Mouse (Mus musculus): ENCODE results near the gene Olig2. TPM values are rescaled to one million over a fixed set of nuclear protein-coding genes. Genes with fewer than 3 reads are reported as not detected.
A peak's percentile ranks its signal among the peaks of the same experiment; 100 is the strongest.

Olig2 gene
- polyA plus RNA-seq, 1 experiment from 2014 or later = 20.3 TPM

DNA sequence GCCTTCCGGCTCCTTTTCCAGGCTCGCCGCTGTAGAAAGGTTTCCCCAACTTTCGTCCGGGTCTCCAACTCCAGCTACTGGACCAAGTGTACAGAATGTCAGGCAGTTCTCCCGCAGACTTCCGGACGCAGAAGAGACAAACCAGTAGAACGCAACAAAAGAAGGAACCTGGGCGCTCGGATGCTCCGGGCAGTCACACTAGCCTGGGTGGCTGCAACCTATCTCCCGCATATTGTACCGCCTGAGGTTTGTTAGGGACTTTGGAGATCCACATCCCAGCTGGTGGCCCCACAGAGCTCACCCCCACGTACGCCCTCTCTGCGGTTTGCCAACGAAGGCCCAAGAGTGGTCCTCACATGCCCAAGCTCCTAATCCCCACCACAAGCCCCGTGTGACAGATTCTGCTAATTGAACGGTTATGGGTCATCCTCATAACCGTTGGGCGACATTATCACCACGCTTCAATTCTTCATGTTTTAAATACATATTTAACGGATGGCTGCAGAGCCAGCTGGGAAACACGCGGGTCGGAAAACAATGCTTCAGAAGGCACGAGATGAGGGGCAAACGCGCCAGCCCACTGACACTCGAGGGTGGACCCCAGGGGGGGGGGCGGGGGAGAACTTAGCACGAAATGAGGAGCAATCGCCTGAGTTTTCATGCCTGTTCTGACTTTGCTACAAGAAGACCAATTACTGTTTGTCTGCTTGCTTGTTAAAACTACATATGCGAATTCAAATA is 1.8 kb upstream of the Olig2 start:
- H3K4me1 ChIP-seq (replicated peaks; ENCODE audit: control insufficient read depth, insufficient read depth, low read length) = peaks cover 52% of the 10 kb centered on the region; the same call in 1 of the 2 replicates
- H3K4me3 ChIP-seq (ENCODE audit: low read depth, low read length) = peak overlapping the region; percentile 30
- WGBS = 1% methylated on average over 35 of the region's 35 CpGs
- no peak for ATAC-seq (replicated peaks; ENCODE audit: low FRiP score)
- DNase-seq (ENCODE audit: low spot score) = peak; percentile 63
- peak overlapping the region; percentile 60 for H3K9ac ChIP-seq (ENCODE audit: low read length)
- peaks cover 98% of the 10 kb centered on the region for H3K27me3 ChIP-seq (ENCODE audit: control insufficient read depth, insufficient read depth, low read length)
- H3K36me3 ChIP-seq (ENCODE audit: control insufficient read depth, insufficient read depth, low read length) = no peaks in the 10 kb centered on the region
- H3K27ac ChIP-seq (ENCODE audit: low read depth, low read length) = peak overlapping the region; percentile 53; the same call in 1 of the 2 replicates
- no peaks in the 10 kb centered on the region for H3K9me3 ChIP-seq (ENCODE audit: control insufficient read depth, low read length)
- peak overlapping the region; percentile 60 for H3K4me2 ChIP-seq (ENCODE audit: low read depth, low read length, severe bottlenecking)

DNA sequence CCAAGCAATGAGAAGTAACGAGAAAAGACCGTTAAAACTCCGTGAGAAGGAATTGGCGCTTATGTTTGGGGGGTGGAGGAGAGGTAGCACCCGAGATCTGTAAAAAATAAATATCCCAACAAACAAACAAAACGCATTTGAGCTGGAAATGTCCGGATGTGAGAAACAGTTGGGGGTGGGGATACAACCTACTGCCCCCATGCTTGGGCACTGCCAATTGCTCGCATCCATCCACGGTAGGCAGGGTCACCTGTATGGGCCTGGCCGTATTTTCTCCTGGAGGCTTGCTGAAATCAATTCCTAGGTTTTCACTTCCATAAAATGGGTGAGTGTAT is 1.2 kb upstream of the Olig2 start:
- Histone ChIP-seq H3K9me3 (ENCODE audit: control insufficient read depth, low read length) (no peaks in the 10 kb centered on the region), H3K4me1 (replicated peaks; ENCODE audit: control insufficient read depth, insufficient read depth, low read length) (peaks cover 53% of the 10 kb centered on the region; the same call in 1 of the 2 replicates), H3K9ac (ENCODE audit: low read length) (no peak overlapping the region), H3K27me3 (ENCODE audit: control insufficient read depth, insufficient read depth, low read length) (peaks cover 95% of the 10 kb centered on the region), H3K4me2 (ENCODE audit: low read depth, low read length, severe bottlenecking) (peak overlapping the region; percentile 60; the same call in 1 of the 2 replicates), H3K4me3 (ENCODE audit: low read depth, low read length) (peak overlapping the region; percentile 50; the same call in 1 of the 2 replicates), H3K27ac (ENCODE audit: low read depth, low read length) (no peak overlapping the region), H3K36me3 (ENCODE audit: control insufficient read depth, insufficient read depth, low read length) (no peaks in the 10 kb centered on the region)
- WGBS = 2% methylated on average over 10 of the region's 10 CpGs
- DNase-seq (ENCODE audit: low spot score) = no peak
- no peak for ATAC-seq (replicated peaks; ENCODE audit: low FRiP score)

- Histone ChIP-seq H3K4me1 (replicated peaks; ENCODE audit: control insufficient read depth, insufficient read depth, low read length) (peaks cover 51% of the 10 kb centered on the region; the same call in 1 of the 2 replicates), H3K9me3 (ENCODE audit: control insufficient read depth, low read length) (no peaks in the 10 kb centered on the region), H3K9ac (ENCODE audit: low read length) (peak overlapping the region; percentile 43), H3K4me3 (ENCODE audit: low read depth, low read length) (peak overlapping the region; percentile 50), H3K4me2 (ENCODE audit: low read depth, low read length, severe bottlenecking) (peak overlapping the region; percentile 61), H3K36me3 (ENCODE audit: control insufficient read depth, insufficient read depth, low read length) (no peaks in the 10 kb centered on the region), H3K27ac (ENCODE audit: low read depth, low read length) (peak overlapping the region; percentile 66), H3K27me3 (ENCODE audit: control insufficient read depth, insufficient read depth, low read length) (peaks cover 95% of the 10 kb centered on the region)
- DNase-seq (ENCODE audit: low spot score) (peak; percentile 78), ATAC-seq (replicated peaks; ENCODE audit: low FRiP score) (peak; percentile 11; the same call in 1 of the 2 replicates)
- under 1% methylated on average over 26 of the region's 26 CpGs for WGBS
Observed at GRCm38 (mm10) chr16:91224481-91225232, 600 bp upstream of the Olig2 start.

GRCm38 (mm10) chr16:91226038-91226882 is 1.0 kb downstream of the Olig2 start:
- ATAC-seq (replicated peaks; ENCODE audit: low FRiP score) (no peak), DNase-seq (ENCODE audit: low spot score) (peak; percentile 60)
- peak overlapping the region; percentile 50 for H3K4me3 ChIP-seq (ENCODE audit: low read depth, low read length)
- peaks cover 42% of the 10 kb centered on the region; the same call in 1 of the 2 replicates for H3K4me1 ChIP-seq (replicated peaks; ENCODE audit: control insufficient read depth, insufficient read depth, low read length)
- H3K4me2 ChIP-seq (ENCODE audit: low read depth, low read length, severe bottlenecking) = peak overlapping the region; percentile 61
- no peaks in the 10 kb centered on the region for H3K36me3 ChIP-seq (ENCODE audit: control insufficient read depth, insufficient read depth, low read length)
- H3K27ac ChIP-seq (ENCODE audit: low read depth, low read length) = peak overlapping the region; percentile 66
- H3K9me3 ChIP-seq (ENCODE audit: control insufficient read depth, low read length) = no peaks in the 10 kb centered on the region
- H3K9ac ChIP-seq (ENCODE audit: low read length) = peak overlapping the region; percentile 70
- under 1% methylated on average over 60 of the region's 60 CpGs for WGBS
- peaks cover 94% of the 10 kb centered on the region for H3K27me3 ChIP-seq (ENCODE audit: control insufficient read depth, insufficient read depth, low read length)

GRCm38 (mm10) chr16:91226883-91227759 is 1.9 kb downstream of the Olig2 start:
- 1% methylated on average over 68 of the region's 85 CpGs for WGBS
- H3K27me3 ChIP-seq (ENCODE audit: control insufficient read depth, insufficient read depth, low read length) = peaks cover 94% of the 10 kb centered on the region
- H3K27ac ChIP-seq (ENCODE audit: low read depth, low read length) = no peak overlapping the region
- no peak for ATAC-seq (replicated peaks; ENCODE audit: low FRiP score)
- peaks cover 38% of the 10 kb centered on the region; the same call in 1 of the 2 replicates for H3K4me1 ChIP-seq (replicated peaks; ENCODE audit: control insufficient read depth, insufficient read depth, low read length)
- H3K36me3 ChIP-seq (ENCODE audit: control insufficient read depth, insufficient read depth, low read length) = no peaks in the 10 kb centered on the region
- peak overlapping the region; percentile 61 for H3K4me2 ChIP-seq (ENCODE audit: low read depth, low read length, severe bottlenecking)
- H3K9ac ChIP-seq (ENCODE audit: low read length) = peak overlapping the region; percentile 70
- no peaks in the 10 kb centered on the region for H3K9me3 ChIP-seq (ENCODE audit: control insufficient read depth, low read length)
- DNase-seq (ENCODE audit: low spot score) = peak; percentile 76
- H3K4me3 ChIP-seq (ENCODE audit: low read depth, low read length) = peak overlapping the region; percentile 50

GRCm38 (mm10) chr16:91227760-91228043 is 2.4 kb downstream of the Olig2 start:
- peak overlapping the region; percentile 70 for H3K9ac ChIP-seq (ENCODE audit: low read length)

GRCm38 (mm10) chr16:91228238-91229071 is 3.2 kb downstream of the Olig2 start:
- H3K36me3 ChIP-seq (ENCODE audit: control insufficient read depth, insufficient read depth, low read length) = no peaks in the 10 kb centered on the region
- H3K27ac ChIP-seq (ENCODE audit: low read depth, low read length) = no peak overlapping the region
- peak overlapping the region; percentile 50 for H3K4me3 ChIP-seq (ENCODE audit: low read depth, low read length)
- 1% methylated on average over 30 of the region's 30 CpGs for WGBS
- H3K4me1 ChIP-seq (replicated peaks; ENCODE audit: control insufficient read depth, insufficient read depth, low read length) = peaks cover 30% of the 10 kb centered on the region; the same call in 1 of the 2 replicates
- peaks cover 94% of the 10 kb centered on the region for H3K27me3 ChIP-seq (ENCODE audit: control insufficient read depth, insufficient read depth, low read length)
- no peak for ATAC-seq (replicated peaks; ENCODE audit: low FRiP score)
- H3K9ac ChIP-seq (ENCODE audit: low read length) = peak overlapping the region; percentile 54
- DNase-seq (ENCODE audit: low spot score) = peak; percentile 54
- H3K9me3 ChIP-seq (ENCODE audit: control insufficient read depth, low read length) = no peaks in the 10 kb centered on the region
- peak overlapping the region; percentile 61 for H3K4me2 ChIP-seq (ENCODE audit: low read depth, low read length, severe bottlenecking)

More at GRCm38 (mm10) chr16:91227760-91228043, 2.4 kb downstream of the Olig2 start:
- H3K27me3 ChIP-seq (ENCODE audit: control insufficient read depth, insufficient read depth, low read length) = peaks cover 94% of the 10 kb centered on the region
- H3K4me3 ChIP-seq (ENCODE audit: low read depth, low read length) = peak overlapping the region; percentile 50
- no peaks in the 10 kb centered on the region for H3K36me3 ChIP-seq (ENCODE audit: control insufficient read depth, insufficient read depth, low read length)
- DNase-seq (ENCODE audit: low spot score) (peak; percentile 55), ATAC-seq (replicated peaks; ENCODE audit: low FRiP score) (no peak)
- H3K4me2 ChIP-seq (ENCODE audit: low read depth, low read length, severe bottlenecking) = peak overlapping the region; percentile 61
- peaks cover 34% of the 10 kb centered on the region; the same call in 1 of the 2 replicates for H3K4me1 ChIP-seq (replicated peaks; ENCODE audit: control insufficient read depth, insufficient read depth, low read length)
- H3K27ac ChIP-seq (ENCODE audit: low read depth, low read length) = no peak overlapping the region
- no peaks in the 10 kb centered on the region for H3K9me3 ChIP-seq (ENCODE audit: control insufficient read depth, low read length)
- WGBS = 3% methylated on average over 6 of the region's 6 CpGs

Data from forebrain, embryonic 11.5 days (tissue).